In the genomic region with DNA sequence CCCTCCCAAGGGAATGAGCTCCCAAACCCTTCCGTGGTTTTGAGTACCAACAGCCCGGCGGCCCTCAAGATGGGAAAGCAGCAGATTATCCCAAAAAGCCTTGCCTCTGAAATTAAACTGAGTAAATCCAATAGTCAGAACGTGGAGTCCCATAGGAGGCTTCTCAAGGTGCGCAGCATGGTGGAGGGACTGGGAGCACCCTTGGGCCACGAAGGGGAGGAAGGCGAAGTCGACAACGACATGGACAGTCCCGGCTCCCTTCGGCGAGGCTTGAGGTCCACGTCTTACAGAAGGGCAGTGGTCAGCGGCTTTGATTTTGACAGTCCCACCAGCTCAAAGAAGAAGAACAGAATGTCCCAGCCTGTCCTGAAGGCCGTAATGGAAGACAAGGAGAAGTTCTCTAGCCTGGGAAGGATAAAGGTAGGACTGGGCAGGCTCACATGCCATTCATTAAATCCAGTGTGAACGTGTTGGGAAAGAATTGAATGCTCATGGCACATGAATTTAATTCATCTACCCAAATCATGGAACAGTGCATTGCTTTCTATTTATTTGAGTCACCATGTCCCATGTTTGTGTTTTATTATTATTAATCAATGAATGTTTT, we compare ENCODE assay signal across 8 mouse cellular contexts. TPM values are rescaled to one million over a fixed set of nuclear protein-coding genes. Genes with fewer than 3 reads are reported as not detected.
DNase-seq lines count a peak whose midpoint lies in the region; ATAC-seq lines count a peak whose summit lies in the region.

No protein-coding gene starts in this region.

- intact Hi-C loops in left cerebral cortex, postnatal 10 days (cut with DNase I), result loop anchor here (5.0 kb wide), 2 partner anchors 117 to 123 kb away; no protein-coding TSS in a partner anchor

- peaks cover 0 to 8% of the 10 kb centered on the region in 2 experiments; a peak in 1 of 4 replicates for H3K4me1 ChIP-seq in heart, embryonic 14.5 days (ENCODE audit: control insufficient read depth in 2 of 2, insufficient read depth in 2 of 2, low read length in 2 of 2)
- H3K4me1 ChIP-seq in liver, embryonic 15.5 days (replicated peaks), result no peaks in the 10 kb centered on the region
- H3K4me1 ChIP-seq in stomach, embryonic 15.5 days, result no peaks in the 10 kb centered on the region

- peak overlapping the region; percentile 80 for H3K9ac ChIP-seq in heart, embryonic 14.5 days (ENCODE audit: low read length)
- H3K9ac ChIP-seq in liver, embryonic 15.5 days, result no peak overlapping the region
- H3K9ac ChIP-seq in stomach, embryonic 15.5 days, result peak overlapping the region; percentile 47; the same call in 1 of the 2 replicates

- H3K4me3 ChIP-seq in heart, embryonic 14.5 days (ENCODE audit: control insufficient read depth in 1 of 2, insufficient read depth in 1 of 2, low read depth in 1 of 2, low read length in 2 of 2), result peak overlapping the region; percentile 80 to 82
- peak overlapping the region; percentile 56; the same call in 1 of the 2 replicates for H3K4me3 ChIP-seq in liver, embryonic 15.5 days (replicated peaks)
- H3K4me3 ChIP-seq in stomach, embryonic 15.5 days (replicated peaks), result peak overlapping the region; percentile 64

- peaks cover 6% of the 10 kb centered on the region for H3K27me3 ChIP-seq in heart, embryonic 14.5 days (ENCODE audit: control insufficient read depth, insufficient read depth, low read length)
- H3K27me3 ChIP-seq in liver, embryonic 15.5 days, result peaks cover 49% of the 10 kb centered on the region
- no peaks in the 10 kb centered on the region for H3K27me3 ChIP-seq in stomach, embryonic 15.5 days (replicated peaks)

- peak; percentile 11 to 22 for DNase-seq in lung, adult 18-20 months
- DNase-seq in lung, postnatal 25 days (ENCODE audit: low spot score), result no peak
- no peak for DNase-seq in left cerebral cortex, postnatal 10 days (ENCODE audit: extremely low spot score in 1 of 2, low spot score in 2 of 2)
- DNase-seq in MN1 (ENCODE audit: low spot score), result no peak

- no peak for ATAC-seq in heart, embryonic 14.5 days (ENCODE audit: insufficient number of reproducible peaks, insufficient read depth, low FRiP score, low read depth)
- no peak for ATAC-seq in liver, embryonic 15.5 days (ENCODE audit: insufficient read depth)
- ATAC-seq in stomach, embryonic 15.5 days (ENCODE audit: insufficient read depth, low FRiP score, low read depth), result no peak
- ATAC-seq in CD4-positive, CD25-positive, alpha-beta regulatory T cell, adult 4 months, result no peak

- H3K9me3 ChIP-seq in heart, embryonic 14.5 days (ENCODE audit: control insufficient read depth, low read length), result no peaks in the 10 kb centered on the region
- H3K9me3 ChIP-seq in liver, embryonic 15.5 days (replicated peaks), result no peaks in the 10 kb centered on the region
- no peaks in the 10 kb centered on the region for H3K9me3 ChIP-seq in stomach, embryonic 15.5 days

- H3K36me3 ChIP-seq in heart, embryonic 14.5 days (ENCODE audit: control insufficient read depth, insufficient read depth, low read length), result no peaks in the 10 kb centered on the region
- no peaks in the 10 kb centered on the region for H3K36me3 ChIP-seq in liver, embryonic 15.5 days (replicated peaks)
- H3K36me3 ChIP-seq in stomach, embryonic 15.5 days, result no peaks in the 10 kb centered on the region

- WGBS in heart, embryonic 14.5 days, result 27% methylated on average over 16 of the region's 16 CpGs
- WGBS in liver, embryonic 15.5 days (ENCODE audit: insufficient replicate concordance), result 21% methylated on average over 16 of the region's 16 CpGs
- 21% methylated on average over 16 of the region's 16 CpGs for WGBS in stomach, embryonic 15.5 days

- no peak overlapping the region for H3K27ac ChIP-seq in heart, embryonic 14.5 days (replicated peaks in 1 of 2; ENCODE audit: control insufficient read depth in 1 of 2, insufficient read depth in 1 of 2, low read depth in 2 of 2, low read length in 2 of 2)
- H3K27ac ChIP-seq in liver, embryonic 15.5 days (replicated peaks), result no peak overlapping the region
- no peak overlapping the region for H3K27ac ChIP-seq in stomach, embryonic 15.5 days

- H3K4me2 ChIP-seq in heart, embryonic 14.5 days (ENCODE audit: low read length), result peak overlapping the region; percentile 95
- H3K4me2 ChIP-seq in liver, embryonic 15.5 days, result peak overlapping the region; percentile 69
- peak overlapping the region; percentile 91 for H3K4me2 ChIP-seq in stomach, embryonic 15.5 days

RNA-seq across cellular contexts. Expression of gene Arhgef26, which starts 2.1 kb away (rescaled TPM):
- 3.2 and 4.1 TPM in 2 replicates for polyA plus RNA-seq in heart, embryonic 14.5 days (2014; fragmentation: Nextera tagmentation; extraction: Ambion mirVana)
- 0.26 and 0.45 TPM in 2 replicates for polyA plus RNA-seq in liver, embryonic 15.5 days (2015; fragmentation: Nextera tagmentation; extraction: Ambion mirVana)
- 15.9 and 17.5 TPM in 2 replicates for polyA plus RNA-seq in stomach, embryonic 15.5 days (2015; fragmentation: Nextera tagmentation; extraction: Ambion mirVana)
- 10 to 100 TPM; 26.1 to 27.4 TPM for total RNA-seq in left cerebral cortex, postnatal 10 days (2021)
- polyA plus RNA-seq in CD4-positive, CD25-positive, alpha-beta regulatory T cell, adult 4 months (2017; shearing (Covaris generic)), result under 1 TPM in 1 of 2 experiments, not detected in 1; 0.27 TPM

Comparison
In these comparisons a context has a peak if more than half of its experiments do, and no peak if none do; other contexts are left out.
1. DNase-seq: peak in lung, adult 18-20 months (2 of 2); none in lung, postnatal 25 days (single experiment), left cerebral cortex, postnatal 10 days (0 of 2) and MN1 (single experiment).
2. Peak in every context shown above with its lines, with median percentiles within 50 percentile points of each other: H3K4me2 ChIP-seq and H3K4me3 ChIP-seq.